Mouse (Mus musculus): ENCODE measurements around the gene Eif1ad. TPM values are rescaled to one million over a fixed set of nuclear protein-coding genes. Genes with fewer than 3 reads are reported as not detected.

The Eif1ad gene
- polyA plus RNA-seq, 1 experiment from 2014 or later, result 71.1 TPM

- H3K27me3 ChIP-seq (ENCODE audit: insufficient read depth, low read length), result no peaks in the 10 kb centered on the region
- H3K4me3 ChIP-seq (ENCODE audit: low read depth, low read length), result peak overlapping the region; percentile 56
- H3K4me1 ChIP-seq (ENCODE audit: insufficient read depth), result no peaks in the 10 kb centered on the region
- H3K27ac ChIP-seq (ENCODE audit: low read depth), result peak overlapping the region; percentile 93
- TF ChIP-seq CTCF (IDR thresholded peaks at IDR 0.05; ENCODE audit: low read depth), result peak; percentile 66
- no peaks in the 10 kb centered on the region for H3K9me3 ChIP-seq (ENCODE audit: low read depth, low read length)
- H3K9ac ChIP-seq, result peak overlapping the region; percentile 67
- 19% methylated on average over 7 of the region's 7 CpGs for WGBS
- H3K36me3 ChIP-seq (ENCODE audit: insufficient read depth), result no peaks in the 10 kb centered on the region
- peak overlapping the region; percentile 89 for H3K4me2 ChIP-seq
- ATAC-seq (ENCODE audit: insufficient read depth) (peak; percentile 57; the same call in 1 of the 2 replicates), DNase-seq (peak; percentile 88)
These were observed 40.6 kb downstream of the Eif1ad start for GRCm38 (mm10) chr19:5407133-5407532.

DNA sequence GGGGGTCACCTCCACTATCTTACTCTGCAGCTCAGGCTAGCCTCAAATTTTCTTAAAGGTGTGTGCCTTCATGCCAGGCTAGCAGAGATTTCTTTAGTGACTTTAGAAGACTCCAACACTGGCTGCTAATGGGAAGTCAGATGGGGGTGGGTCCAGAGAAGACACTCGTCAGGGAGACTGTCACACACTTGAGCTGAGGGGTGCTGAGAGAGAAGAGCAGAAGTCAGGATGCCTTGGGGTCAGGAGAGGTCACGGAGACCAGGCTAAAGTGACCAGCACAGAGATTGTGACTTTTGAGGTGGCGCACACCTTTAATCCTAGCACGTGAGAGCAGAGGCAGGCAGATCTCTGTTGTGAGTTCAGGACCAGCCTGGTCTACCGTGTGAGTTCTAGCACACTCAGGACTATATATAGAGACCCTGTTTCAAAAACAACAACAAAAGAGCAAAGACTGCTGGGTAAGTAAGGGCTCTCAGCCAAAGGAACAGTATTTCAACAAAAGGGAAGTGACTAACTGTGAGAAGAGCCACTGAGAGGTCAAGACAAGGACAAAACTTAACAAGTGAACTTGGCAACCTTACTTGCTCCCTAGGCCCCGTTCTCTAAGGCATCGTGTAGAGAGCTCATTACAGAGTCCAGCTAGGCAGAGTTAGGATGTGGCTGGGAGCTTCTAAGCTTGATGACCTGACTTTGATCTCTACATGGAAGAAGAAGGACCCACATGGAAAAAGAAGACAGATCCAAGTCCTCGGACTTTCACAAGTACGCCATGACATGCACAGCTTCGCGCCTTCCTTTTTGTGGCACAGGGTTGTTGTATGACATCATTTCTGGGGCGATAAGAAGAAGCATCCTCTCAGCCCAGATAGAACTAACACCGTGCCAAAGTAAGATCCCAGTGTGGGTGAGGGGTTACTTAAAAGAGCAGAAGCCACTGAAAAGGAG is 41.8 kb downstream of the Eif1ad start:
- H3K9me3 ChIP-seq (ENCODE audit: low read depth, low read length), result no peaks in the 10 kb centered on the region
- no peak for TF ChIP-seq CTCF (IDR thresholded peaks at IDR 0.05; ENCODE audit: low read depth)
- no peaks in the 10 kb centered on the region for H3K27me3 ChIP-seq (ENCODE audit: insufficient read depth, low read length)
- peak overlapping the region; percentile 89 for H3K4me2 ChIP-seq
- H3K36me3 ChIP-seq (ENCODE audit: insufficient read depth), result no peaks in the 10 kb centered on the region
- no peak overlapping the region; the same call in 1 of the 2 replicates for H3K9ac ChIP-seq
- peak overlapping the region; percentile 56; the same call in 1 of the 2 replicates for H3K4me3 ChIP-seq (ENCODE audit: low read depth, low read length)
- WGBS, result 77% methylated on average over 13 of the region's 13 CpGs
- DNase-seq (no peak), ATAC-seq (ENCODE audit: insufficient read depth) (no peak)
- no peak overlapping the region; the same call in 1 of the 2 replicates for H3K27ac ChIP-seq (ENCODE audit: low read depth)
- no peaks in the 10 kb centered on the region for H3K4me1 ChIP-seq (ENCODE audit: insufficient read depth)

GRCm38 (mm10) chr19:5409068-5409467 is 42.5 kb downstream of the Eif1ad start:
- Histone ChIP-seq H3K27ac (ENCODE audit: low read depth) (no peak overlapping the region), H3K36me3 (ENCODE audit: insufficient read depth) (no peaks in the 10 kb centered on the region), H3K4me2 (no peak overlapping the region), H3K9ac (no peak overlapping the region), H3K4me3 (ENCODE audit: low read depth, low read length) (no peak overlapping the region), H3K9me3 (ENCODE audit: low read depth, low read length) (no peaks in the 10 kb centered on the region), H3K4me1 (ENCODE audit: insufficient read depth) (no peaks in the 10 kb centered on the region), H3K27me3 (ENCODE audit: insufficient read depth, low read length) (no peaks in the 10 kb centered on the region)
- DNase-seq (peak; percentile 71), ATAC-seq (ENCODE audit: insufficient read depth) (peak; percentile 9; the same call in 1 of the 2 replicates)
- no peak for TF ChIP-seq CTCF (IDR thresholded peaks at IDR 0.05; ENCODE audit: low read depth)
- WGBS, result 50% methylated on average over 5 of the region's 5 CpGs

- Histone ChIP-seq H3K36me3 (ENCODE audit: insufficient read depth) (no peaks in the 10 kb centered on the region), H3K27me3 (ENCODE audit: insufficient read depth, low read length) (no peaks in the 10 kb centered on the region), H3K9ac (no peak overlapping the region), H3K4me2 (no peak overlapping the region), H3K4me3 (ENCODE audit: low read depth, low read length) (no peak overlapping the region), H3K4me1 (ENCODE audit: insufficient read depth) (no peaks in the 10 kb centered on the region), H3K9me3 (ENCODE audit: low read depth, low read length) (no peaks in the 10 kb centered on the region), H3K27ac (ENCODE audit: low read depth) (no peak overlapping the region)
- peak; percentile 68 for DNase-seq
- ATAC-seq (ENCODE audit: insufficient read depth), result no peak
- no peak for TF ChIP-seq CTCF (IDR thresholded peaks at IDR 0.05; ENCODE audit: low read depth)
- 48% methylated on average over 5 of the region's 5 CpGs for WGBS
These were observed 44.1 kb downstream of the Eif1ad start for GRCm38 (mm10) chr19:5410641-5411040.

DNA sequence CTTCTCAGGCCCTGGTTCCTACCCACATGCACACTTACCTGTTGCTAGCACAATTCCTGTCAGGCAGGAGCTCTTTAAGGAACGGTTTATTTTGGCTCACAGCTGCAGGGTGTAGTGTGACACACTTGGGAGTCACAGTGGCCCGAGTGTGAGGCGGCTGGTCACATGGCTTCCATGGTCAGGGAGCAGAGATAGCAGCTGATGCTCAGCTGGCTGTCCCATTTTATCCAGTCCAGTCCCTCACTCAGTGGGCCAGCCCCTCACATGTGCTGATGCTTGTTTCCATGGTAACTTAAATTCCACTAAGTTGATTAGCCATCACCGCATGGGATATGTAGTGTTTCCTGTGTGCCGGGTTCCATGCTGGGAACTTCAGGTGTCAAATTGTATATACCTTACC is 45.4 kb downstream of the Eif1ad start:
- Histone ChIP-seq H3K4me2 (no peak overlapping the region), H3K4me3 (ENCODE audit: low read depth, low read length) (no peak overlapping the region), H3K36me3 (ENCODE audit: insufficient read depth) (no peaks in the 10 kb centered on the region), H3K9me3 (ENCODE audit: low read depth, low read length) (no peaks in the 10 kb centered on the region), H3K9ac (no peak overlapping the region), H3K4me1 (ENCODE audit: insufficient read depth) (no peaks in the 10 kb centered on the region), H3K27ac (ENCODE audit: low read depth) (no peak overlapping the region), H3K27me3 (ENCODE audit: insufficient read depth, low read length) (no peaks in the 10 kb centered on the region)
- WGBS, result 47% methylated on average over 5 of the region's 5 CpGs
- ATAC-seq (ENCODE audit: insufficient read depth), result no peak
- no peak for DNase-seq
- no peak for TF ChIP-seq CTCF (IDR thresholded peaks at IDR 0.05; ENCODE audit: low read depth)

GRCm38 (mm10) chr19:5413840-5414239 is 47.3 kb downstream of the Eif1ad start:
- no peak for DNase-seq
- H3K36me3 ChIP-seq (ENCODE audit: insufficient read depth), result no peaks in the 10 kb centered on the region
- no peak overlapping the region for H3K4me3 ChIP-seq (ENCODE audit: low read depth, low read length)
- no peak for TF ChIP-seq CTCF (IDR thresholded peaks at IDR 0.05; ENCODE audit: low read depth)
- no peaks in the 10 kb centered on the region for H3K27me3 ChIP-seq (ENCODE audit: insufficient read depth, low read length)
- no peaks in the 10 kb centered on the region for H3K4me1 ChIP-seq (ENCODE audit: insufficient read depth)
- no peak overlapping the region for H3K4me2 ChIP-seq
- WGBS, result 73% methylated on average over 4 of the region's 4 CpGs
- no peak overlapping the region for H3K27ac ChIP-seq (ENCODE audit: low read depth)
- H3K9me3 ChIP-seq (ENCODE audit: low read depth, low read length), result no peaks in the 10 kb centered on the region
- ATAC-seq (ENCODE audit: insufficient read depth), result no peak
- no peak overlapping the region for H3K9ac ChIP-seq

- no peak overlapping the region for H3K27ac ChIP-seq (ENCODE audit: low read depth)
- H3K4me3 ChIP-seq (ENCODE audit: low read depth, low read length), result no peak overlapping the region
- no peak overlapping the region for H3K9ac ChIP-seq
- 69% methylated on average over 2 of the region's 2 CpGs for WGBS
- H3K36me3 ChIP-seq (ENCODE audit: insufficient read depth), result peaks cover 2% of the 10 kb centered on the region
- H3K27me3 ChIP-seq (ENCODE audit: insufficient read depth, low read length), result no peaks in the 10 kb centered on the region
- H3K4me2 ChIP-seq, result no peak overlapping the region
- H3K9me3 ChIP-seq (ENCODE audit: low read depth, low read length), result no peaks in the 10 kb centered on the region
- TF ChIP-seq CTCF (IDR thresholded peaks at IDR 0.05; ENCODE audit: low read depth), result no peak
- ATAC-seq (ENCODE audit: insufficient read depth) (no peak), DNase-seq (no peak)
- H3K4me1 ChIP-seq (ENCODE audit: insufficient read depth), result no peaks in the 10 kb centered on the region
These were observed 48.0 kb downstream of the Eif1ad start for GRCm38 (mm10) chr19:5414534-5414957.

Measured in lung, embryonic 14.5 days (tissue).